Mouse (Mus musculus): ENCODE measurements around the gene Gm20388.

GRCm38 (mm10) chr8:120997926-120998325 is 1087.3 kb downstream of the Gm20388 start:
- TF ChIP-seq EP300 (IDR thresholded peaks at IDR 0.05; ENCODE audit: insufficient read depth, low read depth, low read length) (no peak), CTCF (IDR thresholded peaks at IDR 0.05; ENCODE audit: low read depth, low read length) (no peak)

Data from ES-Bruce4 (cell line).